Mouse (Mus musculus): Measurements from ENCODE around the gene Auts2. TPM values are rescaled to one million over a fixed set of nuclear protein-coding genes. Genes with fewer than 3 reads are reported as not detected.

The Auts2 gene
- polyA plus RNA-seq, 1 experiment from 2014 or later, result 76.2 TPM

DNA sequence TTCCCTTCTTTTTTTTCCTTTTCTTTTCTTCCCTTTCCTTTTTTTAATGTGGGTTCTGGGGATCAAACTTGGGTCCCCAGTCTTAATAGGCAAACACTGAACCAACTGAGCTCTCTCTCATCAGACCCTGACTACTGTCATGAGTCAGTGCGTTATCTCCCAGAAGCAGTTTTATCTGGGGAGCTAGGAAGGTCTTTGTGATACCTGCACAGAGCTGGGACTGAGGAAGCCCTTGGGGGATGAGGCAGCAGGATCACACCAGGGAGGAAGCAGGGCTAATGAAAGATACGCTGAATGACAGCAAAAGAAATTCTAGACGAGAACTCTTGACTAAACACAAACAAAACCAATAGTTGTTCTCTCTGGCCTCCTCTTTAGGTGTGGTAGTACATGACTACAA, 727.6 kb downstream of the Auts2 start:
- 72% methylated on average over 3 of the region's 3 CpGs for WGBS
- H3K4me3 ChIP-seq, result no peak overlapping the region
- no peak for ATAC-seq (ENCODE audit: low FRiP score, low read depth)
- no peaks in the 10 kb centered on the region for H3K9me3 ChIP-seq
- H3K9ac ChIP-seq, result no peak overlapping the region
- H3K4me1 ChIP-seq (replicated peaks), result peaks cover 10% of the 10 kb centered on the region; the same call in 1 of the 2 replicates
- no peak overlapping the region for H3K27ac ChIP-seq (replicated peaks)
- H3K27me3 ChIP-seq, result no peaks in the 10 kb centered on the region
- H3K36me3 ChIP-seq, result no peaks in the 10 kb centered on the region
- no peak overlapping the region for H3K4me2 ChIP-seq

DNA sequence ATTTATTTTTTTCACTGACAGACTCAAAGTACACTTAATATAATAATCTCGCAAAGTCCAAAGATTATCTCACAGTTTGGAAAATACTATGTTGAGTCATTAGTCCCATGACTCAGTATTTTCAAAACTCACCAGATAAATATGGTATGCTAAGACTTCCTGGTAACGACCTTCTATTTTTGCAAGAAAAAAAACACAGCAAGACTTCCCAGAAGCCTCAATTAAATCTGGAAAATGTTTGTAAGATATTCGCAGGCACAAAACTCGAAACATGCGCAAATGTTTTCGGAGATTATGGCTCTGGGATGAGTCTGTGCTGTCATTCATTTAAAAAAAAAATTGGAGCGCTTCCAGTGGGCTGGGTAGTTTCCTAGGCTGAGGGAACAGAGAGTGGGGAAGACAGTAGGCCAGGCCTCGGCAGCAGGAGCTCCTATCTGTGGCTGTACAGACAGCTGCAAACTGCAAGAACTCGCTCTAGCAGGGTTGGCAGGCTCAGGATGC, 728.6 kb downstream of the Auts2 start:
- H3K4me3 ChIP-seq, result no peak overlapping the region
- H3K9ac ChIP-seq, result no peak overlapping the region
- H3K9me3 ChIP-seq, result no peaks in the 10 kb centered on the region
- 70% methylated on average over 9 of the region's 9 CpGs for WGBS
- no peak overlapping the region for H3K27ac ChIP-seq (replicated peaks)
- H3K4me1 ChIP-seq (replicated peaks), result peaks cover 10% of the 10 kb centered on the region; the same call in 1 of the 2 replicates
- H3K27me3 ChIP-seq, result no peaks in the 10 kb centered on the region
- ATAC-seq (ENCODE audit: low FRiP score, low read depth), result no peak
- no peaks in the 10 kb centered on the region for H3K36me3 ChIP-seq
- no peak overlapping the region for H3K4me2 ChIP-seq

DNA sequence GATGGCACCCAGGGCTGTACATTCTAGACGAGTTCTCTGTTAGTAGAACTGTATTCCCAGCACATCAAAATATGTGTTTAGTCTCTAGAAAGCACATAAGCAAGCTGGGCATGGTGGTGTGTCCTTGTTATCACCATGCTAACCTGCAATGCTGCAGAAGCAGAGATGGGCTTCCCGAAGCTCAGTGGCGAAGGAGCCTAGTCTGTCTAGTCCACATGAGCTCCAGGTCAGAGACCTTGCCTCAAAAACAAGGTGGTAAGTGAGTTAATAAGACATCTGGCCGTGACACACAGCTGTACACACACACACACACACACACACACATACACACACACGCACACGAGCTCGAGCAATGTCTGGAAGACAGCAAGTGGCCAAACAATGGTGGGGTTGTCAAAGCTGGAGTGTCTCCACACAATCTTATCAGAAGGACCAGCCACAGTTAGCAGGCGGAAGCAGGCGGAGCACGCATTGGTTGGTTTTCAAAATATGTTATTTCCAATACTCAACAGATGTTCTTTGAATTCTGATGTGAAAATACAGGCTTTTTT, 729.1 kb downstream of the Auts2 start:
- Histone ChIP-seq H3K27ac (replicated peaks) (no peak overlapping the region), H3K9ac (no peak overlapping the region), H3K36me3 (no peaks in the 10 kb centered on the region), H3K9me3 (no peaks in the 10 kb centered on the region), H3K4me1 (replicated peaks) (peaks cover 10% of the 10 kb centered on the region; the same call in 1 of the 2 replicates), H3K4me2 (no peak overlapping the region), H3K27me3 (no peaks in the 10 kb centered on the region), H3K4me3 (no peak overlapping the region)
- no peak for ATAC-seq (ENCODE audit: low FRiP score, low read depth)
- 84% methylated on average over 10 of the region's 10 CpGs for WGBS

DNA sequence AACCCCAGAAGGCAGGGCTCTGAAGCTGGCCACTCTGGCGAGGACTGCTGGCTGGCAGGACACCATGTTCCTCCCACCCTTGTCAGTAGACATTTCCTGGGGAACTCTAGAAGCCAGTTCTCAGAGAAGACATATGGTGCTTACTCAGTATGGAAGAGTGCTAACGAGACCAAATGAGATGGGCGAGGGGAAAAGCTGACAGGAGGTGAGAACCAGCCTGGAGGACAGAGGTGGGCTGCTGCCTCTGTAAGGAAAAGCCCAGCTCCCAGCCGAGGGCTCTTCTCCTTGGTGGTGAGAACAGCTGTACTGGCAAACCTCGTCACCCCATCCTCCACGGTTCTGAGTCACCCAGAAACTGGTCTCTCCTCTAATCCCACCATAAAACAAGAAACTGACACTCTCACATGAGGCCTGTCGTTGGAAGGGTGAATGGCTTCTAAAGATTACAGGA, 729.8 kb downstream of the Auts2 start:
- Histone ChIP-seq H3K4me2 (no peak overlapping the region), H3K27ac (replicated peaks) (no peak overlapping the region), H3K9ac (no peak overlapping the region), H3K36me3 (no peaks in the 10 kb centered on the region), H3K27me3 (no peaks in the 10 kb centered on the region), H3K4me3 (no peak overlapping the region), H3K4me1 (replicated peaks) (peaks cover 10% of the 10 kb centered on the region; the same call in 1 of the 2 replicates), H3K9me3 (no peaks in the 10 kb centered on the region)
- no peak for ATAC-seq (ENCODE audit: low FRiP score, low read depth)
- 78% methylated on average over 7 of the region's 7 CpGs for WGBS

DNA sequence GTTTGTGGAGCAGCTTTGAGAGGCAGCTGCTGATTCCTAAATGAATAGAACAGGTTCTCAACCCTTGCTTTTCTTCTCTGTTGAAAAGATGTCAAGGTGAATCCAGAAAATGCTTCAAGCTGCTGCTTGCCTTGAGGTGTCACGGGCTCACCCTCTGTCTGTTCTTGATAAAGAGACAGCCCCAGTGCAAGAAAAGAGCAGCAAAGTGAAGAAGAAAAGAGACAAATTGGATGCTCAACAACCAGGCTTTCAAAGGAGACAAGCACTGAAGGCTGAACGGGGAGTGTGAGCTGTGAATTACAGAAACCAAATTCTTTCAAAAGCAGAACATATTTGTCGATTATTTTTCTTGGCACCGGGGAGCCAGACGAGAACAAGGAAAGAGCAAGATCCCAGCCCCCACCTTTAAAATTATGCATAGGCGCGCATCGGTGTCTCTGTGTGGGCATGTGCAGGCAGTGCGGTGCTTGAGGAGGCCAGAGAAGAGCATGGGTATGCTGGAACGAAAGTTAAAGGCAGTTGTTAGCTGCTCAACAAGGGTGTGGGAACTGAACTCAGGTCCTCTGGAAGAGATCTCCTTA, 730.6 kb downstream of the Auts2 start:
- 65% methylated on average over 10 of the region's 10 CpGs for WGBS
- ATAC-seq (ENCODE audit: low FRiP score, low read depth), result no peak
- Histone ChIP-seq H3K9ac (no peak overlapping the region), H3K4me3 (no peak overlapping the region), H3K36me3 (no peaks in the 10 kb centered on the region), H3K27ac (replicated peaks) (no peak overlapping the region; the same call in 1 of the 2 replicates), H3K27me3 (no peaks in the 10 kb centered on the region), H3K4me1 (replicated peaks) (peaks cover 10% of the 10 kb centered on the region; the same call in 1 of the 2 replicates), H3K4me2 (no peak overlapping the region), H3K9me3 (no peaks in the 10 kb centered on the region)

DNA sequence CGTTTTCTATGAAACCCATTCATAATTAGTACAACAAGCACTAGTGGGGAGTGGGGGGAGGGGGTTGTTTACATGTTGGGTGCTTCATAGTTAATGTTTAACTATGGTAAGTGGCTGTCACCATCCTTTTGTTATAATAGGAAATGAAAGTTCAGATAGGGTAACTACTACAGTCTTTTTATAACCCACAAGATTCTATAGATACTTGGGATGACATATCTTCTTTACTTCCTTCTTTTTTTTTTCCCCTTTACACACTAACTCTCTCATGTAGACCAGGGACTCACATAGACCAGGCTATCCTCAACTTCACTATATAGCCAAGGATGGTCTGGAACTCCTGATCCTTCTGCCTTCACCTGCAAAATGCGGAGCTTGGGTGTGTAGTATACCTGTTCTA, 736.8 kb downstream of the Auts2 start:
- H3K27ac ChIP-seq (replicated peaks), result no peak overlapping the region
- H3K9me3 ChIP-seq, result no peaks in the 10 kb centered on the region
- no peak for ATAC-seq (ENCODE audit: low FRiP score, low read depth)
- no peak overlapping the region for H3K9ac ChIP-seq
- H3K36me3 ChIP-seq, result no peaks in the 10 kb centered on the region
- peaks cover 24% of the 10 kb centered on the region for H3K4me1 ChIP-seq (replicated peaks)
- H3K4me2 ChIP-seq, result no peak overlapping the region
- H3K4me3 ChIP-seq, result no peak overlapping the region
- no peaks in the 10 kb centered on the region for H3K27me3 ChIP-seq
- 88% methylated on average over 2 of the region's 2 CpGs for WGBS

DNA sequence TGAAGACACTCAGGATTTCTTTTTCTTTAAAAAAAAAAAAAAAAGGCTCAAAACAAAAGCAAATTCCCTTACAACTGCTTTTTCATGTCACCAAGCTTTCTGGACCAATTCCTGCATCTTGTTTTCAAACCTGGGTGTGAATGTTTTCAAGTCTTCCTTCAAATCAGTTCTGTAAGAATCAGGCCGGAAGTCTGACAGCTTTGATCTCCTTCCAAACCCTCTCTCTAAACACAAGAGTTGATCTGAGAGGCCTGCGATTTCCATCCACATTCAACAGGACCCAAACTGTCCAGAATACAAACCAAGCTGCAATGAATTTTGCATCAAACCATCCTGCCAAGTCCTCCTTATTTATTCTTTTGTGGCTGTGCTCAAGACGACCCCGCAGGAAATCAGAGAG, 737.9 kb downstream of the Auts2 start:
- H3K27me3 ChIP-seq, result no peaks in the 10 kb centered on the region
- no peak overlapping the region for H3K4me3 ChIP-seq
- H3K27ac ChIP-seq (replicated peaks), result 0 out of 2 replicates have a peak overlapping the region, but pooled peaks have one; percentile 19
- H3K36me3 ChIP-seq, result no peaks in the 10 kb centered on the region
- H3K4me2 ChIP-seq, result no peak overlapping the region
- peaks cover 29% of the 10 kb centered on the region for H3K4me1 ChIP-seq (replicated peaks)
- no peak overlapping the region for H3K9ac ChIP-seq
- H3K9me3 ChIP-seq, result no peaks in the 10 kb centered on the region
- ATAC-seq (ENCODE audit: low FRiP score, low read depth), result no peak
- 57% methylated on average over 4 of the region's 4 CpGs for WGBS

DNA sequence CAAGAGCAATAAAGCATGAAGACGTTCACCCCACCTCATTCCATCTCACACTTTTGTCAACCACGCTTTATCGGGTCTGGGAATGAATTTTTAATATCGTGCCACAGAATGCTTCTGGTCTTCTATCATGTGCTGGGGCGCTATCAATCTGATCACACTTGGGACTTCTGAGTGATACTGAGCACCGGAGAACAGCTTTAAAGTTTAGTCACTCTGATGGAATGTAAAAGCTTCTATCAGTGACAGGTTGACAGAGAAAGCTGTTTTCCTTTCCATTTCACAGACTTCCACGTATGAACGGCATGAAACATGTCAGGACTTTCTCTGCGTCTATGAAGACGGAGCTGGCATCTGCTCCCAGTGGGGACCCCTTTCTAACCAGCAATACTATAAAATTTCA, 739.5 kb downstream of the Auts2 start:
- no peak for ATAC-seq (ENCODE audit: low FRiP score, low read depth)
- H3K27ac ChIP-seq (replicated peaks), result no peak overlapping the region
- WGBS, result 63% methylated on average over 10 of the region's 10 CpGs
- no peaks in the 10 kb centered on the region for H3K36me3 ChIP-seq
- no peak overlapping the region for H3K9ac ChIP-seq
- H3K4me1 ChIP-seq (replicated peaks), result peaks cover 29% of the 10 kb centered on the region
- no peak overlapping the region for H3K4me3 ChIP-seq
- no peaks in the 10 kb centered on the region for H3K9me3 ChIP-seq
- H3K4me2 ChIP-seq, result no peak overlapping the region
- no peaks in the 10 kb centered on the region for H3K27me3 ChIP-seq

DNA sequence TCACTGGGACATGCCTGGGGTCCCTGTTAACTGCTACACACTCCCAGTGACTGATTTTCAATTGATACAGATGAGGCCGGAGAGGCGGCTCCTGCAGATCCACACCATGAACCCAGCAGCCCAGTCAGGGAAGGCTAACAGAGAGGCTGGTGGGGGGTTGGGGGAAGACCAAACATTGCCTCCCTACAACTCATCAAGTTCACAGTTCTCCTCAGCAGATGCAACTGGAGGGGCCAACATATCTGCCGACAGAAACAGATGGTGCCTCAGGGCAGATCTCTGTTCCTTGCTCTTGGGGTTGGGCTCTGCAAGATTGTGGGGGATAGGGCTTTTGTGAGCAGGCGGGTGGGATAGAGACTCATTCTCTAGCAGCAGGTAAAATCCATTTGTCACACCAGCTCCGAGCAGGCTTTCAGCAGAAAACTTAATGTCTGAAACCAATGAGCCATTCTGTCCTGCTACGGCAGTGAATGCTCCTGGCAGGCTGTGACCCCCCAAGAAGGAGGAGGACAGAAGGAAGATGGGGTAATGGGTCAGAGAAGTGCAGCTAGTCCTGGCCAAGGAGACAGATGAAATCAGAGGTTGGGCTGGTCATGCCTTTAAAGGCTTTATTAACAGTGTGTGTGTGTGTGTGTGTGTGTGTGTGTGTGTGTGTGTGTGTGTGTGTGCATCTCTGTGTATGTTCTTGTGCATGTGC, 740.7 kb downstream of the Auts2 start:
- H3K9me3 ChIP-seq, result no peaks in the 10 kb centered on the region
- peaks cover 35% of the 10 kb centered on the region for H3K4me1 ChIP-seq (replicated peaks)
- no peaks in the 10 kb centered on the region for H3K27me3 ChIP-seq
- no peaks in the 10 kb centered on the region for H3K36me3 ChIP-seq
- no peak overlapping the region for H3K9ac ChIP-seq
- 21% methylated on average over 6 of the region's 6 CpGs for WGBS
- peak; percentile 43 for ATAC-seq (ENCODE audit: low FRiP score, low read depth)
- peak overlapping the region; percentile 27; the same call in 1 of the 2 replicates for H3K27ac ChIP-seq (replicated peaks)
- no peak overlapping the region for H3K4me3 ChIP-seq
- no peak overlapping the region for H3K4me2 ChIP-seq

DNA sequence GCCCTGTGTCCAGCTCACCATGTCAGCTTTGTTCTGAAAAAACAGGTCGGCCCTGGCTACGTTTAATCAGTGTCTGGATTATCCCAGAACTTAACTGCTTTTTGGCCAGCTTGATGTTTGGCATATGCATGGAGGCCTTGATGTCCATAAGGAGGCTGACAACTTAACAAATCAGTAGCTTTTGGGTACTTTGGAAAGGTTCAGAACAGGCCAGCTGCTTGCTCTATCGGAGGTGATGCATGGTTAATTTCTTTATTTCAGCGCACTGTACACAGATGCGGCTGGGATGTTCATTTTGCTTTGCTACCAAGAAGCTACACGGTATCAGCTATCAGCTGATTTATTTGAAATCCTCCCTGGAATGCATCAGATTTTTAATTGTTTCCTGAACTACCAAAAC, 741.2 kb downstream of the Auts2 start:
- Histone ChIP-seq H3K9ac (no peak overlapping the region), H3K27ac (replicated peaks) (no peak overlapping the region; the same call in 1 of the 2 replicates), H3K4me3 (no peak overlapping the region), H3K4me2 (no peak overlapping the region), H3K36me3 (no peaks in the 10 kb centered on the region), H3K4me1 (replicated peaks) (peaks cover 40% of the 10 kb centered on the region), H3K9me3 (no peaks in the 10 kb centered on the region), H3K27me3 (no peaks in the 10 kb centered on the region)
- ATAC-seq (ENCODE audit: low FRiP score, low read depth), result peak; percentile 70
- WGBS, result 35% methylated on average over 6 of the region's 6 CpGs

DNA sequence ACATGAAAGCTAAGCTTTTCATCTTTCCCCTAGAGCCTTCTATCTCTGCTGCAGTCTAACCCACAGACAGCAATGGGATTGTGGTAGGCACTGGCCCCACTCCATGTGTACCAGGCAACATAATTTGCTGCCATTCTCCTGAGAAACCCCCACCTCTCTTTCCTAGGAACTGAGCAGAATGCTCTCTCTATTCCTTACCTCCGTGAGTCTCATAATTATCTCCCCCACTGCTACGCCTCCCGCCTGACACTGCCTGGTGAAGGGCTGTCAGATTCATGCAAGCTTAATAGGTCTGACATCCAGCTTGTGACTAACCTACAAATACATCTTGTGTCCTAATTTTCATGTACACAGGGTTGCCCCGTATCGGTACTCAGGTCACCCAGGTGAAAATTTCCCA, 744.8 kb downstream of the Auts2 start:
- Histone ChIP-seq H3K27ac (replicated peaks) (no peak overlapping the region), H3K4me2 (no peak overlapping the region), H3K9ac (no peak overlapping the region), H3K9me3 (no peaks in the 10 kb centered on the region), H3K36me3 (no peaks in the 10 kb centered on the region), H3K27me3 (no peaks in the 10 kb centered on the region), H3K4me1 (replicated peaks) (peaks cover 61% of the 10 kb centered on the region), H3K4me3 (no peak overlapping the region)
- WGBS, result 44% methylated on average over 5 of the region's 5 CpGs
- no peak for ATAC-seq (ENCODE audit: low FRiP score, low read depth)

DNA sequence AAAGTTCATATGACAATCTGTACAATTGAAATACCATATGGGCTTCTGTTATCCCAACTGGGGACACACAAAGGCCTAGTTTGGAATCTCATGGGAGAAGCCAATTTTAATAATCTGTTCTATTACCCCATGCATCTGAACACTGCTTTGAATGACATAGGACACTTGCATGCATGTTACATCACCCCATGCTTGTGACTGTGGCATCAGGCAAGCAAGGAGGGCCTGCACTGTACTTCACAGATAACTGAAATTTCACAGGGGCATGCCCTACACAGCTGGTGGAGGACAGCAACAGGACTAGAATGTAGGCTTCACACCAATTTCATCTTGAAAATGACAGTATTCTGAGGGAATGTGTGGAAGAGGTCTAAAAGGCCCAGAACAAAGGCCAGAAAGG, 746.1 kb downstream of the Auts2 start:
- no peak overlapping the region for H3K9ac ChIP-seq
- no peak overlapping the region for H3K4me3 ChIP-seq
- no peak overlapping the region for H3K27ac ChIP-seq (replicated peaks)
- no peak for ATAC-seq (ENCODE audit: low FRiP score, low read depth)
- H3K4me2 ChIP-seq, result no peak overlapping the region
- H3K4me1 ChIP-seq (replicated peaks), result peaks cover 56% of the 10 kb centered on the region
- no peaks in the 10 kb centered on the region for H3K9me3 ChIP-seq
- no peaks in the 10 kb centered on the region for H3K36me3 ChIP-seq
- no peaks in the 10 kb centered on the region for H3K27me3 ChIP-seq
